Mouse (Mus musculus): ENCODE results near the gene Mgat5. TPM values are rescaled to one million over a fixed set of nuclear protein-coding genes. Genes with fewer than 3 reads are reported as not detected.

Mgat5 gene
- polyA plus RNA-seq, 1 experiment from 2014 or later = 7.2 TPM

DNA sequence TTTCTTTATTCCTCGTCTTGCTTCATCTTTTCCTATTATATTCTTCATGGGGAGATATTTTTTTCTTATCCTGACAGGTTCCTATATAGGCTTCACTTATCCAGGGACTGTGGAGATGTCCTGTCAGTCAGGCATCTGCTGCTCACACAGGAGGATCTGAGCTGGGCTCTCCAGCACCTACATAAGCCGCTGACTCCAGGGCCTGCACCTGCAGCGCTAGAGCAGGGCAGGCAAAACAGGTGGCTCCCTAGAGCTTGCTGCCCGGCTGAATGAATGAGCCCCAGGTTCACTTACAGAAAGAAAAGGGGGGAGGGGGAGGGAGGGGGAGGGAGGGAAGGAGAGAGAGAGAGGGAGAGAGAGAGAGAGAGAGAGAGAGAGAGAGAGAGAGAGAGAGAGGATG, 175.3 kb downstream of the Mgat5 start:
- Histone ChIP-seq H3K9me3 (ENCODE audit: control insufficient read depth, low read length) (no peaks in the 10 kb centered on the region), H3K27me3 (ENCODE audit: control insufficient read depth, insufficient read depth, low read length) (no peaks in the 10 kb centered on the region), H3K4me2 (ENCODE audit: low read depth) (no peak overlapping the region), H3K9ac (ENCODE audit: low read length) (no peak overlapping the region), H3K36me3 (ENCODE audit: control insufficient read depth, insufficient read depth, low read length) (no peaks in the 10 kb centered on the region), H3K27ac (ENCODE audit: low read depth, low read length) (no peak overlapping the region), H3K4me1 (ENCODE audit: control insufficient read depth, insufficient read depth, low read length) (no peaks in the 10 kb centered on the region), H3K4me3 (ENCODE audit: low read depth, low read length) (no peak overlapping the region)
- DNase-seq (ENCODE audit: low spot score) = no peak
- WGBS = 38% methylated on average over 4 of the region's 4 CpGs
- ATAC-seq (ENCODE audit: insufficient read depth, low FRiP score, low TSS enrichment) = no peak

DNA sequence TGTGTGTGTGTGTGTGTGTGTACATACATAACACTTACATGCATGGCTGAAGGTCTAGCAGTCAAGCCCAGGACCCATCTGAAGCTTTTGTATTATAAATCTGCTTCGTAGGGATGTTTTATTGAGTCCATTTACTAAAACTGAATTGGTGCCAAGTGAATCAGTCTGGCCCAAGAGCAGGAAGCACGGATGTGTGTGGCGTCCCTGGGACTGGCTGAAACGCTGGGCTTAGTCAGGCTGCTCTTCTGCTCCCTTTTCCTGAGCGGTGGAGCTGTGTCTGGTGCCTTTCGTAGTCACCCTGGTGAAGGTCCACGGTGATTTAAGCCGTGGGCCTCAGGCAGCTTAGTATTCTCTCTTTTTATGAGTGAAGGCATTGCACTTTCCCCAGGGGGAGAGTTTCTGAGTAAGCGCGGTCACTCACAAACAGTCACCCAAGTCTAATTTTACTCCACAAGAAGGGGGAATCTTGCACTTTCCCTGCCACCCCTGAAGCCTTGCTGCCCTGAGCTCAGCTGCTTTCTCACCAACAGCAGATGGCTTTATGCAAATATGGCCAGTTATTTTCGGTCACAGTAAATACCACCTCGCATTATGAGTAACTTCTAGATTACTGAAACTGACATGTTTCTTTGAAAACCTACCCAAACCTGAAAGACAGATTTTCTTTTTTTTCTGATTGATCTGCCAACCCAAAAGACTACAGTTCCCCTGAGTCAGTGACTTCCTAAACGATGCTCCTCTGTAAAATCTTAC, 176.1 kb downstream of the Mgat5 start:
- no peak overlapping the region for H3K27ac ChIP-seq (ENCODE audit: low read depth, low read length)
- WGBS = 71% methylated on average over 13 of the region's 13 CpGs

DNA sequence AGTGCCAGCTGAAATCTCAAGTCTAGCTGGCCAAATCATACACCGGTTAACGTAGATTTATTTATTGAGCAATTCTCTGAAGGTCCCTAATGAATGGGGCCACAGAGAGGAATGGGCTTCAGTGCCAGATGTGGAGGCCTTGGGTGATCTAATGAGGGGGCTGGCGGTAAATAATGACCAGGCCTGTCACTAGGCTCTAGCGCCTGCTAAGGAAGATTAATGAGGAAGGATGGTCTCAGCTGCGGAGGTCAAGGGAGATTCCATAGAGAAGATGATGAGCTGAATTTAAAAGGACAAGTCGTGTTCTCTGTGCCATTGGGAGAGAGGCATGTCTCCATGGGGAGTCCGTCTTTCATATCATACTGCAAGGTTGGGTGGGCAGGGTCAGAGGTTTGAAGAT, 178.3 kb downstream of the Mgat5 start:
- WGBS = 56% methylated on average over 7 of the region's 7 CpGs
- Histone ChIP-seq H3K4me3 (ENCODE audit: low read depth, low read length) (no peak overlapping the region), H3K27me3 (ENCODE audit: control insufficient read depth, insufficient read depth, low read length) (no peaks in the 10 kb centered on the region), H3K4me1 (ENCODE audit: control insufficient read depth, insufficient read depth, low read length) (no peaks in the 10 kb centered on the region), H3K9me3 (ENCODE audit: control insufficient read depth, low read length) (no peaks in the 10 kb centered on the region), H3K4me2 (ENCODE audit: low read depth) (no peak overlapping the region), H3K36me3 (ENCODE audit: control insufficient read depth, insufficient read depth, low read length) (no peaks in the 10 kb centered on the region), H3K27ac (ENCODE audit: low read depth, low read length) (no peak overlapping the region), H3K9ac (ENCODE audit: low read length) (no peak overlapping the region)
- DNase-seq (ENCODE audit: low spot score) (peak; percentile 58), ATAC-seq (ENCODE audit: insufficient read depth, low FRiP score, low TSS enrichment) (peak; percentile 60; the same call in 1 of the 2 replicates)

More for the DNA sequence above, 176.1 kb downstream of the Mgat5 start:
- H3K9ac ChIP-seq (ENCODE audit: low read length) = no peak overlapping the region
- H3K4me3 ChIP-seq (ENCODE audit: low read depth, low read length) = no peak overlapping the region
- H3K4me2 ChIP-seq (ENCODE audit: low read depth) = no peak overlapping the region
- no peaks in the 10 kb centered on the region for H3K36me3 ChIP-seq (ENCODE audit: control insufficient read depth, insufficient read depth, low read length)
- H3K27me3 ChIP-seq (ENCODE audit: control insufficient read depth, insufficient read depth, low read length) = no peaks in the 10 kb centered on the region
- H3K4me1 ChIP-seq (ENCODE audit: control insufficient read depth, insufficient read depth, low read length) = no peaks in the 10 kb centered on the region
- H3K9me3 ChIP-seq (ENCODE audit: control insufficient read depth, low read length) = no peaks in the 10 kb centered on the region
- DNase-seq (ENCODE audit: low spot score) = no peak
- no peak for ATAC-seq (ENCODE audit: insufficient read depth, low FRiP score, low TSS enrichment)

DNA sequence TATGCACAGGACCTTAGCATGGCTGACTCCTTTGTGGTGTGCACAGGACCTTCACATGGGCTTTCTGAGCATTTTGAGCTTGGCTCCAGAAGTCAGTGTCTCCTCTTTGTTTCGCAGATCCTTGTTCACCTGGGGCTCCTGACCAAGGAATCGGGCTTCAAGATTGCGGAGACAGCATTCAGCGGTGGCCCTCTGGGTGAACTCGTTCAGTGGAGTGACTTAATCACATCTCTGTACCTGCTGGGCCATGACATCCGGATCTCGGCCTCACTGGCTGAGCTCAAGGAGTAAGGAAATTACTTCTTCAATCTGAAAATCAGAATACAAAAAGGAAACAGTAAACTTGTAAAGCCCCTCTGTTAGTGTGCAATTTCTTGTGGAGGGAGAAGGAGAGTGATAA, 182.4 kb downstream of the Mgat5 start:
- H3K36me3 ChIP-seq (ENCODE audit: control insufficient read depth, insufficient read depth, low read length) = no peaks in the 10 kb centered on the region
- no peak overlapping the region for H3K4me3 ChIP-seq (ENCODE audit: low read depth, low read length)
- no peaks in the 10 kb centered on the region for H3K27me3 ChIP-seq (ENCODE audit: control insufficient read depth, insufficient read depth, low read length)
- DNase-seq (ENCODE audit: low spot score) (no peak), ATAC-seq (ENCODE audit: insufficient read depth, low FRiP score, low TSS enrichment) (no peak)
- H3K9ac ChIP-seq (ENCODE audit: low read length) = no peak overlapping the region
- no peaks in the 10 kb centered on the region for H3K9me3 ChIP-seq (ENCODE audit: control insufficient read depth, low read length)
- 83% methylated on average over 7 of the region's 7 CpGs for WGBS
- no peak overlapping the region for H3K4me2 ChIP-seq (ENCODE audit: low read depth)
- H3K4me1 ChIP-seq (ENCODE audit: control insufficient read depth, insufficient read depth, low read length) = no peaks in the 10 kb centered on the region
- no peak overlapping the region for H3K27ac ChIP-seq (ENCODE audit: low read depth, low read length)

DNA sequence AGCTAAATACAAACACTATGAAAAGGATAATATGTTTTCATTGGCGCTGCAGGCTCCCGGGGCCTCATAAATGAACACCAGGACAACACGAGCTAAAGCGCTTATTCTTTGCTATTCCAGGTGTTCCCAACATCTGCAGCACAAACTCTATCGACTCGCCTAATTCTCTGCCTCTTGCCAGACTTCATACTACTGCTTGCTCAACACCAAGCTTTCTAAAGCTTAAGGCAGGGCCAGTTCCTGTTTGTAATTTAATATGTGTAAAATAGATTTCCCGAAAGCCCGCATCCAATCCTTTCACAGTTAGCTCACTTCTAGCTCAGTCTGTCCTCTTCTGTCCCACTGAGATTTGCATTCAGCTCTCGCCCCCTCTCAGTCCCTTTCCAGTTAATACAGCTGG, 182.8 kb downstream of the Mgat5 start:
- Histone ChIP-seq H3K36me3 (ENCODE audit: control insufficient read depth, insufficient read depth, low read length) (no peaks in the 10 kb centered on the region), H3K4me1 (ENCODE audit: control insufficient read depth, insufficient read depth, low read length) (no peaks in the 10 kb centered on the region), H3K9me3 (ENCODE audit: control insufficient read depth, low read length) (no peaks in the 10 kb centered on the region), H3K27me3 (ENCODE audit: control insufficient read depth, insufficient read depth, low read length) (no peaks in the 10 kb centered on the region), H3K9ac (ENCODE audit: low read length) (no peak overlapping the region), H3K4me2 (ENCODE audit: low read depth) (no peak overlapping the region), H3K27ac (ENCODE audit: low read depth, low read length) (no peak overlapping the region), H3K4me3 (ENCODE audit: low read depth, low read length) (no peak overlapping the region)
- WGBS = 89% methylated on average over 9 of the region's 9 CpGs
- DNase-seq (ENCODE audit: low spot score) (no peak), ATAC-seq (ENCODE audit: insufficient read depth, low FRiP score, low TSS enrichment) (no peak)

DNA sequence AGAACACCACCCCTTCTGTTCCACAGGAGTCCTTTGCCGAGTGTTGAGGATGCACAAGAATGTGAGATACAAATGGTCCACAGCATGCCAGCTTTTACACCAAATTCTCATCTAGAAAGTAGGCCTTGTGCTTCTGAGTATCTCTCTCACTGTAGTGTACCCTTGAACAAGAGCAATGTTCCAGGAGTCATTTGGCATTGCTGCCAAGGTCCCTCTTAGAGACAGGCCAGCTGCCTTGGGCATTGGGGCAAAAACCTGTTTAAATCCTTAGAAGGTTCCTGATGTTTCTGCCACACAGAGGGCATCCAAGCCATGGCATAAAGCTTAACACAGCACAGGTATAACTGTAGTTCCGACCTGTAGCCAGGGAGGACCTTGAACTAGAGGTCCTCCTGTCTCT, 189.9 kb downstream of the Mgat5 start:
- Histone ChIP-seq H3K36me3 (ENCODE audit: control insufficient read depth, insufficient read depth, low read length) (no peaks in the 10 kb centered on the region), H3K27me3 (ENCODE audit: control insufficient read depth, insufficient read depth, low read length) (no peaks in the 10 kb centered on the region), H3K4me1 (ENCODE audit: control insufficient read depth, insufficient read depth, low read length) (no peaks in the 10 kb centered on the region), H3K9ac (ENCODE audit: low read length) (no peak overlapping the region), H3K4me2 (ENCODE audit: low read depth) (no peak overlapping the region), H3K4me3 (ENCODE audit: low read depth, low read length) (no peak overlapping the region), H3K9me3 (ENCODE audit: control insufficient read depth, low read length) (no peaks in the 10 kb centered on the region), H3K27ac (ENCODE audit: low read depth, low read length) (no peak overlapping the region)
- DNase-seq (ENCODE audit: low spot score) (no peak), ATAC-seq (ENCODE audit: insufficient read depth, low FRiP score, low TSS enrichment) (no peak)
- 90% methylated on average over 2 of the region's 2 CpGs for WGBS

DNA sequence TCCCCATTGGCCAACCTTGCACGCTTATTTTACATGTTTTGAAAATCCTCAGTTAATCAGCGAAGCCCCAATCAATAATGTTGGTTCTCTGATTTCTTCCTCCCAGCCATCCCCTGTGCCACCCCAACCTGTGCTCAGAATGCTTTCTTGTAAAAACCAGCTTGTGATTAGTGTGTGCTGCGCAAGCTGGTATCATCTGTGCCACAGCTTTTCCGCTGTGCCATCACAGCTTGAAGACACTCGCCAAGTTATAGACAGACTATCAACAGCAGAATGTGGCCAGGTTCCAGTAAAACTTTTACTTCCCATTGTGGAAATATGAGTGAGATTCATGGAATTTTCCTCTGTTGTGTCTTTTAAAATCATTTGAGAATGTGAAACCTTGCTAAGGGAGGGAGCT, 190.9 kb downstream of the Mgat5 start:
- H3K4me1 ChIP-seq (ENCODE audit: control insufficient read depth, insufficient read depth, low read length) = no peaks in the 10 kb centered on the region
- DNase-seq (ENCODE audit: low spot score) (no peak), ATAC-seq (ENCODE audit: insufficient read depth, low FRiP score, low TSS enrichment) (no peak)
- no peaks in the 10 kb centered on the region for H3K27me3 ChIP-seq (ENCODE audit: control insufficient read depth, insufficient read depth, low read length)
- WGBS = 92% methylated on average over 5 of the region's 5 CpGs
- no peak overlapping the region for H3K4me2 ChIP-seq (ENCODE audit: low read depth)
- H3K9ac ChIP-seq (ENCODE audit: low read length) = no peak overlapping the region
- H3K9me3 ChIP-seq (ENCODE audit: control insufficient read depth, low read length) = no peaks in the 10 kb centered on the region
- H3K4me3 ChIP-seq (ENCODE audit: low read depth, low read length) = no peak overlapping the region
- H3K27ac ChIP-seq (ENCODE audit: low read depth, low read length) = no peak overlapping the region
- no peaks in the 10 kb centered on the region for H3K36me3 ChIP-seq (ENCODE audit: control insufficient read depth, insufficient read depth, low read length)

DNA sequence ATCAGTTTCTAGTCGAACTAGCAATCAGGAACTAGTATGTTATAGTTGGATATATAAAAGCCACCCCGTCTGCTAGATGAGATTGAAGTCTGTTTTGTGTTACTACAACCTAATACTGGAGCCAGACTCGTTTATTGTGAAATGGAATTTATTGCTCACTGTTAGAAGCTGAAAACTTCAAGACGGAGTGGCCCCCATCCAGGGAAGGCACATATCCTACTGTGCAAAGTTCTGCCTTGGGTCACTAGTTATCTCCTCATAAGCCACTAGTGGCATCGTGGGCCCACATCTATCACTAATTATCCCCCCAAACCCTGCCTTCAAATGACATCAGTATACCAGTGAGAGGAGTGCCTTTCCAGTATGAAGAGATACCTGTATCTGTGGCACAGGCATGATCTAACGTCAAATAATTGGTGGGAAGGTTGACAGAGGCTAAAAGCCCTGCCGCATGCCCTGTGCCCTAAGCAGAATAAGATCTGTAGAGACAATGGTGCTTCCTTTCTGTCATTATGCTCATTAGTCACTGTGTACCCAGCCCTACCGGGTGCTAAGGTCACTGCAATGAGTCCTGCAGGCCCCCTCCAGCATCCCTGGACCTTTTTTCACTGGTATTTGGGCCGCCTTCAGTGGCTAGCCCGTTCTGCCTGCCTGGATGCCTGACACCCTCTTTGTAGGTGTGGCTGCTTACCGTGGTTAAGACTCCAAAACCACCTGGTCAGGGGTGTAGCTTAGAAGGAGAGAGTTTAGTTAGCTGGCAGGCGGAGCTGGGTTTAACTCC, 191.9 kb downstream of the Mgat5 start:
- no peak for DNase-seq (ENCODE audit: low spot score)

DNA sequence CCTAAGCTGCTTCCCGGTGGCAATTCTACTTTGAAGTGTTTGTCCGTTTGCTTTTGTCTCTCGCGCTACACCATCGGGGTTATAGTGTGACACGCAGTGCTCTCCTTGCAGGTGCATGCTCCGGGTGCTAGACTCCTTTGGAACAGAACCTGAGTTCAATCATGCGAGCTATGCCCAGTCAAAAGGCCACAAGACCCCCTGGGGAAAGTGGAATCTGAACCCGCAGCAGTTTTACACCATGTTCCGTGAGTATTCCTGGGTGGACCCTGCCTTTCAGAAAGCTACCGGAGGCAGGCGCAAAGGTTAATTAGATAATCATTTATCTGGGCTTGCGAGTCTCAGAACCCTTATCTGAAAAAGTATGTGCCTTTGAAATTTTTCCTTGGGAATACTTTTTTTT, 192.6 kb downstream of the Mgat5 start:
- no peaks in the 10 kb centered on the region for H3K36me3 ChIP-seq (ENCODE audit: control insufficient read depth, insufficient read depth, low read length)
- DNase-seq (ENCODE audit: low spot score) (no peak), ATAC-seq (ENCODE audit: insufficient read depth, low FRiP score, low TSS enrichment) (no peak)
- H3K4me1 ChIP-seq (ENCODE audit: control insufficient read depth, insufficient read depth, low read length) = no peaks in the 10 kb centered on the region
- H3K4me3 ChIP-seq (ENCODE audit: low read depth, low read length) = no peak overlapping the region
- WGBS = 68% methylated on average over 13 of the region's 13 CpGs
- H3K4me2 ChIP-seq (ENCODE audit: low read depth) = no peak overlapping the region
- H3K9me3 ChIP-seq (ENCODE audit: control insufficient read depth, low read length) = no peaks in the 10 kb centered on the region
- no peak overlapping the region for H3K9ac ChIP-seq (ENCODE audit: low read length)
- H3K27me3 ChIP-seq (ENCODE audit: control insufficient read depth, insufficient read depth, low read length) = no peaks in the 10 kb centered on the region
- no peak overlapping the region for H3K27ac ChIP-seq (ENCODE audit: low read depth, low read length)

More for the DNA sequence above, 191.9 kb downstream of the Mgat5 start:
- H3K36me3 ChIP-seq (ENCODE audit: control insufficient read depth, insufficient read depth, low read length) = no peaks in the 10 kb centered on the region
- H3K9me3 ChIP-seq (ENCODE audit: control insufficient read depth, low read length) = no peaks in the 10 kb centered on the region
- H3K4me2 ChIP-seq (ENCODE audit: low read depth) = no peak overlapping the region
- 68% methylated on average over 12 of the region's 12 CpGs for WGBS
- ATAC-seq (ENCODE audit: insufficient read depth, low FRiP score, low TSS enrichment) = no peak
- H3K4me1 ChIP-seq (ENCODE audit: control insufficient read depth, insufficient read depth, low read length) = no peaks in the 10 kb centered on the region
- H3K27me3 ChIP-seq (ENCODE audit: control insufficient read depth, insufficient read depth, low read length) = no peaks in the 10 kb centered on the region
- no peak overlapping the region for H3K4me3 ChIP-seq (ENCODE audit: low read depth, low read length)
- H3K9ac ChIP-seq (ENCODE audit: low read length) = no peak overlapping the region
- no peak overlapping the region for H3K27ac ChIP-seq (ENCODE audit: low read depth, low read length)
